Mouse (Mus musculus): ENCODE data around the gene Rnf19b.
A peak's percentile ranks its signal among the peaks of the same experiment; 100 is the strongest.

The Rnf19b gene

DNA sequence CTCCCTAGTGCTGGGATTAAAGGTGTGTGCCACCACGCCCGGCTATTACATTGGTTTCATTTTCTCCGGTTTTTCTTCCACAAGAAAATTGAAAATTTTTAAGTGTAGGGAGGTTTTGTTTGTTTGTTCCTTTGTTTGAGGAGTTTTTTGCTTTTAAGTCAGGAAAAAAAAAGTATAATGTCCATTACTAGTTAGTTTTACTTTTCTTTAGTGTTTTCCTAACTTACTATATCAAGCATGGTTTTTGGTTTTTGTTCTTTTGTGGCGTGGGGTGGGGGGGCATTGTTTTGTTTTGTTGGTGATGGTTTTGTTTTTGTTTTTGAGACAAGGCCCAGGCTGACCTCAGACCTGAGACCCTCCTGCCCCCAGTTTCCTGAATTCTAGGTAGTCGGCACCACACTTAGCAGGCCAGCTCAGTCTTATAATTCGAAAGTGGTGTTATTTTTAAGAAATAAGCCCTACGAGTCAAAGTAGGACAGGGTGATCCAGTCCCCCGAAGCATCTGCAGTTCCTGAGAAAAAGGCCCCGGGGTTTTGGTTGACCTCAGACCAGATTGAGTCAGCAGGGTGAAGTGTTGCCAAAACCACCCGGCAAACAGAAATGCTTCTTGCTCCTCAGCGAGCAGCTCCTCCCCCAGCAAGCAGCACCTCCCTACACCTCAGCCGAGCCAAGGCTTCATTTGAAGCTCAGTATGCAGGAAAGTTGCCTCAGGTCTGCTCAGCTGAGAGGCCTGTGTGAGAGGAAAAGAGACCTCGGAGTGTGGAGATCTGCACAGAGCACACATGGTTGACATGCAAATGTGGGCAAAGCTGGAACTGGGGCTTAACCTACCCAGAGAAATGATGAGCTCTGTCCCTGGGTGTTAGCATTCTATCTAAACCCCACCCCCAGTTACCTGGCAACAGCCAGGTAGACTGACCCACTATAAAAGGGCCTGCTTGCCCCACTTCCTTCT is 23.1 kb upstream of the Rnf19b start:
- DNase-seq: peak; percentile 39

DNA sequence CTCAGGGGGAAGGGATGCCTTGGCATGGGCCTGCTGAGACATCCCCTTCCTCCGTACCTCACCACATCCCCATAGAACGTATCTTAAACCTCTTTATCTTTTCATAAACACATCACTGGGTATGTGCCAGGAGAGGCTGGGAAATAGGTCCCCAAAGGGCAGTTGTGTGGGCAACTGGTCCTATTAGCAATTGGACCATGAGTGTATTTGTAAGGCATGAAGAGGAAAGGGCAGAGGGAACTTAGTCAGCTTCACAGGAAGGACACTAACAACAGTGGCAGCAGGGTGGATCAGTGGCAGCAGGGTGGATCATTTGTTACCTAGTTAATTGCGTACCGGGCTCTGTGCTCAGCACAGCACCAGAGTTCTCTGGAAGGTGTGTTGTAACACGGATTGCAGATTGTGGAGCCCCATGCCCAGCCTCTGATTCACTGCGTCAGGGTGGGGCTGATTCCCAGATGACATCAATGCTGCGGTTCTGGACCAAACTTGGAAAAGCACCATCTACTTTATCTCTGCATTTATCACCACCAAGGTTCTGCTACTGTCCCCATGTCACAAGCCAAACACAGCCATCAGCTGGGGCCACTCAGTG is 22.1 kb upstream of the Rnf19b start:
- no peak for DNase-seq

DNA sequence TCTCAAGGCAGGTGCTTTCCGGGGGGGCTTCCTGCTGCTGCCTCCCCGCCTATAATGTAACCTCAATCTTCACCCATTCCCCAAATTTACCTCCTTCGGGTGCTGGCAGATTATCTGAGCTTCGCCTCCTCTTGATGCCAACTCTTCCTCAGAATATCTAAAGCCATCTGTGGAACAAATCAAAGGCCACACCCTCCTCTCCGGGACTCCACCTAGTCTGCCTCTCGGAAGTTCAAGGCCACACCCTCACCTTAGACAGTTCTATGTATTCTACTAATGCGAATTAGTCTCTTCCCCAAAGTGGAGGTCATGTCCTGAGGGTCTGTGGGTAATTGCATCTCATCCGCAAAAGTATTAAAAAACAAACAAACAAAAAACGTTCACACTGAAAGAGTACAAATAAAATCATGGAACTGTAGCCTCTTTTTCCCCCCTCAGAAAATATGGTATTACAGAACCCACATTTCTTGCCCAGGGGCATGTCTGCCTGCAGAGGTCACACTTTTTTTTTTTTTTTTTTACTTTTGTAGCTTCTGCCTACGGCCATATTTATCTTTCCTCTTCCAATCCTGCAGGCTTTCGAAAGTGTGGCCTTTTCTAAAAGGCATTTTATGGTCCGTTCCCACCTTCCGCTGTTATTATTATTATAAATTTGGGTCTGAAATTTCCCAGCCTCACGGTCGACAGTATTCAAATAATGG is 10.2 kb upstream of the Rnf19b start:
- DNase-seq: no peak

GRCm38 (mm10) chr4:129048501-129049305 is 9.4 kb upstream of the Rnf19b start:
- peak; percentile 89 for DNase-seq

DNA sequence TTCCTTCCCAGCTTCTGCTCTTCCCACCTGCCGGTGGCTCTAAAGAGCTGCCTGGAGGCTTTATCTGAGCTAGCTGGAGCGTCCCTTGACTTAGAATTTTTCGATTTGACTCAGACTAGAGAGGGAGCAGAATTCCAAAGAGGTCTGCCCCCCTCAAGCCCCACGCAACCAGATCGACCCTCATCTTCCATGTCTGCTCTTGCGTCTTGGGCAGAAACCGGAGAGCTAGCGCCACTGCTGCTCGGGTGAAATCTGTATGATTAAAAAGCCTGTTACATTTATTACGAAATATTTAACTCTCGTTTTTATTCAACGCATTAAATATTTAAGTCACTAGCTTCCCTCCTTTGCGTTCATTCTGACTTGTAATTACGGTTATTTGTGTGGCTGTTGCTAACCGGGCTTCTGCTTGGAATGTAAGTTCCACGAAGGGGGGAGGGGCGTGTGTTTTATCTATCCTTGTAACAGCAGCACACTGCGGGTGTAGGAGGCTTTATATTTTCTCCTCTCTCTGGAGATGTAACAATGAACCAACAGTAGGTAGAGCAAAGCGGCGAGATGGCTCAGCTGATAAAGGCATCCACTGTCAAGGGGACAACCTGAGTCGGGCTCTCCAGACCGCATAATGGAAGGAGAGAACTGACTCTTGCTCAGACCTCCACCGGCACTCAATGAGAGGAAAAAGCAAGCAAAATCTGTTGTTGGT is 8.6 kb upstream of the Rnf19b start:
- DNase-seq: peak; percentile 57

- DNase-seq: no peak
Observed at GRCm38 (mm10) chr4:129050365-129050764, 7.7 kb upstream of the Rnf19b start.

DNA sequence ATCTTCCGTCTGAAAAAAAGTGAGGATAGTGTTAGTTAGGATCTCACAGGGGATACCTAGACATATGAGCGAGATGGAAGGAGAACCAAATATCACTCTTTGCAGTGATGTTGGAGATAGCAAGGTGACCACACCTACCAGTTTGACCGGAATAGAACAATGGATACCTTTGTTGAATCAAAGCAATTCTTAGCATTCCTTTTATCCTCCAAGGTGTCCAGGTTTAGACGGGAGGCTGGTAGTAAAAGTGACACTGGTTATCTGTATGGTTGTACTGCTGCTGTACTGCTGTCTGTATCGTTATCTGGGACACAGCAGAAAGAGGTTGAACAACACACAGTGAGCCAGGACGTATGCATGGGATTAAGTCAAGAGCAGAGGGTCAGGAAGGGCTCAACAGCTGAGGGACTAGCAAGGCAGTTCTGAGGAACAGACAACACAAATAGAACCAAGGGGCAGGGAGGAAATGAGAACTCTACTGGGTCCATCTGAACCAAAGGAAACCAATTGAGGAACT is 7.1 kb upstream of the Rnf19b start:
- no peak for DNase-seq

- no peak for DNase-seq
Observed at GRCm38 (mm10) chr4:129051461-129052183, 6.4 kb upstream of the Rnf19b start.

GRCm38 (mm10) chr4:129054757-129055156 is 3.3 kb upstream of the Rnf19b start:
- no peak for DNase-seq

GRCm38 (mm10) chr4:129055562-129055961 is 2.5 kb upstream of the Rnf19b start:
- no peak for DNase-seq

- DNase-seq: peak; percentile 97
Observed at GRCm38 (mm10) chr4:129057533-129058206, 401 bp upstream of the Rnf19b start.

- DNase-seq: no peak
Observed at GRCm38 (mm10) chr4:129059125-129059551, 1.1 kb downstream of the Rnf19b start.

- DNase-seq: no peak
Observed at GRCm38 (mm10) chr4:129059922-129060321, 1.9 kb downstream of the Rnf19b start.

- DNase-seq: no peak
Observed at GRCm38 (mm10) chr4:129061486-129061885, 3.4 kb downstream of the Rnf19b start.

DNA sequence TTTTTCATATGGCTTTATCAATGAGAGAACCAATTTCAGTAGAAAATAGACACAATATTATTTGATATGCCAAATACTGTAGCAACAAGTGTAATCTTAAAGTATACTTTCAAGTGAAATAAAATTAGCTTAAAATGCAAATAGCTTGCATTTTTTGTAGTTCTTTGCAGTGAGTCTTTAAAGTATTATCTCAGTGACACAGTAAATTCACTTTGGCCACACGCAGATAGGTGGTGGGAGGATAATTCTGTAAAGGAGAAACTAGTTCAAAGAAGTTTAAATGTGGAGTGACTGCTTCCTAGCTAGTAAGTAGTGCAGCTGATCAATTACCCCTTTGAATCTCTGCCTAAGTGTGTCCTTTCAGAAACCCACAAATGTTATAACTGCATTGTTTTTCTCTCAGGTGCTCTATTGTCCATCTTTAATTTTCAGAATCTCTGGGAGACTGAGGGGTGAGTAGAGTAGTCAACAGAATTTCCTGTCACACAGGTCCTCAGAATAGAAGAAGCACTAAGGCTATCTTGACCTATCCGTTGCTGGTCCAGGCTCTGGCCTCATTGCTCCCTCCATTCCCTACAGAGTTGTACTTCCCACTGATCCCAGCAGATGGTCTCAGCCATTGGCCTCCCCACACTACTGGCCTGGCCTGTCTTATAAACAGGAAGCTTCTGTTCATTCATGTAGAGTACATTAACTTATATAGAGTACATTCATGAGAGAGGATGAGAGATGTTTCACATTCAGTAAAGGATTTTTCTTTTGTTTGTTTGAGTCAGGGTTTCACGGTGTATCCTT is 4.4 kb downstream of the Rnf19b start:
- no peak for DNase-seq

DNA sequence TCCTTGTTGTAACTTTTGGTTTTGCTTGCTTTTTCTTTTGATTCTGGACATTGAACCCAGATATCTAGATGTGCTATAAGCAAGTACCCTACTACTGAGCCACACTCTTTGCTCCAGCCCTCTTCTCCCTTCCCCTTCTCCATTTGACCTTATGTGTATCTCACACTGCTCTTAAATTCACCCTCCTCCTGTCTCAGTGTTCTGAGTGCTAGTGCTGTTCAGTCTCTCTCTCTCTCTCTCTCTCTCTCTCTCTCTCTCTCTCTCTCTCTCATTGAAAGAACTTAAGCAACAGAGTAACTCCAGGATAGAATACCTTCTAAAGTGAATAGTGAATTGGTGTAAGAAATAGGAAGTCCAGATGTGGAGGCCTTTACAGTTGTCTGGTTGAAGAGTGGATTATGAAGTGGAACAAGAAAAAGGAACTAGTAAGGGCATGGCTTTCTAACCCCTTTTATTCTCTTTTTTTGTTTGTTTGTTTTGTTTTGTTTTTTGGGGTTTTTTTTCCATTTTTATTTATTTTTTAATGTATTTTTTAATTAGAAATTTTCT is 7.7 kb downstream of the Rnf19b start:
- no peak for DNase-seq

- no peak for DNase-seq
Observed at GRCm38 (mm10) chr4:129067638-129068415, 9.8 kb downstream of the Rnf19b start.

GRCm38 (mm10) chr4:129068848-129069247 is 10.8 kb downstream of the Rnf19b start:
- DNase-seq: no peak

Measured in cerebellum, adult 8-10 months (tissue).